Mouse (Mus musculus): ENCODE results near the gene Calr4. TPM values are rescaled to one million over a fixed set of nuclear protein-coding genes. Genes with fewer than 3 reads are reported as not detected.

Calr4 gene
- polyA plus RNA-seq, 1 experiment from 2014 or later, result 0.16 TPM

DNA sequence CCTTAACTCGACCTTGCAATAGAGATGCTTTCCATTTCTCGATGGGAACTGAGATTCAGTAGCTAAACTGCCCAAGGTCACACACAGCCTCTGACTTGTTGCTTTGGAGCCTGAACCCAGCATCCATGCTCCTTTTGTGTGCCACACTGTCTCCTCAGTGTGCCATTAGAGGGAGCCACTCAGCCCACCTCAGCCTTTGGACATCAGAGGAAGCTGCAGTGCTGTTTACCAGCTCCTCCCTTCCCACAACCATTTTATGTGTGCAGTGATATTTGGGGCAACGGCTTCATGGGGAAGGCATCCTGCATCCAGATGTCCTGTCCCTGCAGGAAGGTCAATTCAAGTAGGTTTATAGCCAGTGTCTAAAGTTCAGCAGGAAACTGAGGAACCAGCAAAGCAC is 17.3 kb downstream of the Calr4 start:
- ATAC-seq, result no peak
- Histone ChIP-seq H3K9me3 (ENCODE audit: control insufficient read depth, low read length) (no peaks in the 10 kb centered on the region), H3K36me3 (ENCODE audit: control insufficient read depth, insufficient read depth, low read length) (no peaks in the 10 kb centered on the region), H3K27ac (ENCODE audit: low read length) (no peak overlapping the region), H3K27me3 (replicated peaks; ENCODE audit: control insufficient read depth, insufficient read depth, low read length) (no peaks in the 10 kb centered on the region), H3K4me3 (ENCODE audit: low read length) (no peak overlapping the region), H3K9ac (ENCODE audit: low read depth, low read length) (no peak overlapping the region), H3K4me2 (ENCODE audit: low read depth, low read length) (no peak overlapping the region), H3K4me1 (ENCODE audit: control insufficient read depth, insufficient read depth, low read length) (no peaks in the 10 kb centered on the region)
- WGBS, result 44% methylated on average over 3 of the region's 3 CpGs

DNA sequence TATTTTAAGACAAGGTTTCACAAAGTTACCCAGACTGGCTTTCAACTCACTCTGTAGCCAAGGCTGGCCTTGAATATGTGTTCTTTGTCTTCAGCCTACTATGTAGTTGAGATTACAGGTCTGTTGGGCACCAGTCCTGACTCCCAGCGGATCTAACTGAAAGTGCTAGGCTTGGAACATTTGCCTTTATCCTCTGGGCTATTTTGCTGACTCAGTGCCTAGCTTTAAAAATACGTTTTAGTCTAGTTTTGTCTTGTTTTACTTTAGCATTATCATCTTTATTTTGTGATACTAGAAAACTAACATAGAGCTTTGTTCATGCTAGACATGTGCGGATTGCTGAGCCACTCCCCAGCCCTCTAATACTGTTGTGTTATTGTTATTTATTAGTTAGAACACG is 17.9 kb downstream of the Calr4 start:
- Histone ChIP-seq H3K4me1 (ENCODE audit: control insufficient read depth, insufficient read depth, low read length) (no peaks in the 10 kb centered on the region), H3K27me3 (replicated peaks; ENCODE audit: control insufficient read depth, insufficient read depth, low read length) (no peaks in the 10 kb centered on the region), H3K4me2 (ENCODE audit: low read depth, low read length) (no peak overlapping the region), H3K9ac (ENCODE audit: low read depth, low read length) (no peak overlapping the region), H3K9me3 (ENCODE audit: control insufficient read depth, low read length) (no peaks in the 10 kb centered on the region), H3K36me3 (ENCODE audit: control insufficient read depth, insufficient read depth, low read length) (no peaks in the 10 kb centered on the region), H3K27ac (ENCODE audit: low read length) (no peak overlapping the region), H3K4me3 (ENCODE audit: low read length) (no peak overlapping the region)
- no peak for ATAC-seq
- 79% methylated on average over 4 of the region's 4 CpGs for WGBS

DNA sequence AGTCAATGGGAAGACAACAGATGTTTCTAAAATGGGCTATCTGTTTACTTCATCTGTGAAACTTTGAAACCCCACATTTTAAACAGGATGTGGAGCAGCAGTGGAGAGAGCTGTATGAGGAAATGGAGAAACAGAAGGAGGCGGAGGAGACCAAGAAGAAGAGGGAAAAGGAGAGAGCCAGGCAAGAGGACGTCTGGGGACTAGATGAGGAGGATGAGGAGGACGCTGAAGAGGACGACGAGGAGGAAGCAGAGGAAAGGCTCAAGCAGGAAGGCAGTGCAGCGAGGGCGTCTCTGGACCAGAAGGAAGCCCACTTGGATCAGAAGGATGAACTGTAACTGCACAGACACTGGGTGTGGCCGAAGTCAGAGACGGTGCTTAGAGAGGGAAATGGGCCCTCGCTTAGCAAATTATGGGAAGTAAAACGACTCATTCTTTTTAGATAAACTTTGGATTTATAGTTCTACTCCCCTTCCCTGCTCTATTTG is 19.4 kb downstream of the Calr4 start:
- no peaks in the 10 kb centered on the region for H3K27me3 ChIP-seq (replicated peaks; ENCODE audit: control insufficient read depth, insufficient read depth, low read length)
- no peaks in the 10 kb centered on the region for H3K9me3 ChIP-seq (ENCODE audit: control insufficient read depth, low read length)
- H3K36me3 ChIP-seq (ENCODE audit: control insufficient read depth, insufficient read depth, low read length), result no peaks in the 10 kb centered on the region
- peak overlapping the region; percentile 46 for H3K27ac ChIP-seq (ENCODE audit: low read length)
- ATAC-seq, result peak; percentile 55; the same call in 1 of the 2 replicates
- H3K4me3 ChIP-seq (ENCODE audit: low read length), result no peak overlapping the region
- H3K4me2 ChIP-seq (ENCODE audit: low read depth, low read length), result no peak overlapping the region
- WGBS, result 40% methylated on average over 11 of the region's 11 CpGs
- H3K4me1 ChIP-seq (ENCODE audit: control insufficient read depth, insufficient read depth, low read length), result no peaks in the 10 kb centered on the region
- H3K9ac ChIP-seq (ENCODE audit: low read depth, low read length), result no peak overlapping the region

DNA sequence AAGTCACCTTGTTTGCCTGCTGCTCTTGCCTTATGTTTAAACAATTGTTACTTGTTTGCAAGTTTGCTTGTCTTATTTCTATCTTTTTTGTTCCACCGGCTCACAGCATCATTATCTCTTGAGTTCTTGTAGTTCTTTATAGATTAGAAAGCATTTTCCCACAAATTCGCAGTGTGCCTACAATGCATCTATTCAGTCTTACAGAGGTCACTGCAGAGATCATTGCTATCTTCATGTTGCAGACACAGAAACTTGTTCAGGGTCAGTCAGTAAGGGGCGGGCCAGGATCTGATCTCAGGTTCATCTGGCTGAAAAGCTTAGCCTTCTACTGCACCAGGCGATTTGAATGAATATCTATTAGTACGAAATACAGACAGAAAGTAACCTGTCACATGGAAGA is 20.2 kb downstream of the Calr4 start:
- H3K4me3 ChIP-seq (ENCODE audit: low read length), result no peak overlapping the region
- ATAC-seq, result no peak
- no peaks in the 10 kb centered on the region for H3K4me1 ChIP-seq (ENCODE audit: control insufficient read depth, insufficient read depth, low read length)
- H3K36me3 ChIP-seq (ENCODE audit: control insufficient read depth, insufficient read depth, low read length), result no peaks in the 10 kb centered on the region
- H3K27me3 ChIP-seq (replicated peaks; ENCODE audit: control insufficient read depth, insufficient read depth, low read length), result no peaks in the 10 kb centered on the region
- WGBS, result 77% methylated on average over 5 of the region's 5 CpGs
- no peak overlapping the region for H3K4me2 ChIP-seq (ENCODE audit: low read depth, low read length)
- no peaks in the 10 kb centered on the region for H3K9me3 ChIP-seq (ENCODE audit: control insufficient read depth, low read length)
- no peak overlapping the region for H3K27ac ChIP-seq (ENCODE audit: low read length)
- H3K9ac ChIP-seq (ENCODE audit: low read depth, low read length), result no peak overlapping the region

DNA sequence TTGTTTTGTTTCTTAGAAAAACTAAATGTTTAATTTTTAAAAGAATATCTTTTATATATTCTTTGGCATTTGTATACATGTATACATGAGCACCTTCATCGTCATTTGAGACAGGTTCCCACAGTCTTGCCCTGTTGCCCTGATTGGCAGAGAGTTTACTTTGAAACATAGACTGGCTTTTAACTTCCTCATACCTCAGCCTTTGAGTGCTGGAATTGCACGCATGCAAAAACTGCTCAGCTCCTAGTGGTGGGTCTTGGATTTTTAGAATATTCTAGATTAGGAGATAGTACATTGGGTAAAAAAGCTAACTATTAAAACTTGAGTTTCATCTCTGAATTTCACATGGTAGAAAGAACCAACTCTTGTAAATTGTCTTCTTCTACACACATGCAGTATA is 21.0 kb downstream of the Calr4 start:
- 58% methylated on average over 2 of the region's 2 CpGs for WGBS
- H3K4me3 ChIP-seq (ENCODE audit: low read length), result no peak overlapping the region
- no peak overlapping the region for H3K27ac ChIP-seq (ENCODE audit: low read length)
- H3K9ac ChIP-seq (ENCODE audit: low read depth, low read length), result no peak overlapping the region
- no peaks in the 10 kb centered on the region for H3K27me3 ChIP-seq (replicated peaks; ENCODE audit: control insufficient read depth, insufficient read depth, low read length)
- H3K36me3 ChIP-seq (ENCODE audit: control insufficient read depth, insufficient read depth, low read length), result no peaks in the 10 kb centered on the region
- H3K4me2 ChIP-seq (ENCODE audit: low read depth, low read length), result no peak overlapping the region
- no peaks in the 10 kb centered on the region for H3K4me1 ChIP-seq (ENCODE audit: control insufficient read depth, insufficient read depth, low read length)
- ATAC-seq, result no peak
- no peaks in the 10 kb centered on the region for H3K9me3 ChIP-seq (ENCODE audit: control insufficient read depth, low read length)

DNA sequence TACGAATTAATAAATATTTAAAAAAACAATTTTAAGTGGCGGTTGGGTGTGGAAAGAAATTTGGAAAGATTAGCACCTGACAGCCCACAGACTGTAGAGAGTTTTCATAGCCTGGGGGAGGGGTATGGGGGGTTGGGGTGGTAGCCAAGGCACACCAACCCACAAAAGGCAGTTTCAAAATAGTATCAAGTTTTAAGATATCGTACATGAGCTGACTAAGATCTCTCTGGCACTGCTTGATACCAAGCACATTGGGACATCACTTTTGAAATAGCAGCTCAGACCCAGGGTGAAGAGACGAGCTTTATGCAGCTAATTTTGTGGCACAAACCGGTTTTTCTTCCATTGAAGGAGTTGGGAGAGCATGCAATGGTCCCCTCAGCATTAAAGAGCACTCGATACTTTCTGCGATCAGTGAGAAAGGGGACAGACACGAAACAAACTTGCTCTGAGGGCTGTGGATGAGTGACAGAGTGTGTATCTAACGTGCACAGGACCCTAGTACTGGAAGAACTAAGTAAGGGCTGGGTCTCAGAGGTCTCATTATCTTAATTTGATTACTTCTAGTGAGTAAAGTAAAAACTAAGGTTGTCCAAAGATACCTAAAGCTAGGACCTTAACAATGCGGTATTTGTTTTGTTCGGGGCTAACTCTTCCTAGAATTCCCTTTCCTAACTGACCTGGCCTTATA is 21.6 kb downstream of the Calr4 start:
- H3K27me3 ChIP-seq (replicated peaks; ENCODE audit: control insufficient read depth, insufficient read depth, low read length), result no peaks in the 10 kb centered on the region
- H3K4me2 ChIP-seq (ENCODE audit: low read depth, low read length), result no peak overlapping the region
- H3K4me1 ChIP-seq (ENCODE audit: control insufficient read depth, insufficient read depth, low read length), result no peaks in the 10 kb centered on the region
- H3K27ac ChIP-seq (ENCODE audit: low read length), result no peak overlapping the region
- WGBS, result 84% methylated on average over 11 of the region's 11 CpGs
- no peak overlapping the region for H3K4me3 ChIP-seq (ENCODE audit: low read length)
- no peak for ATAC-seq
- H3K36me3 ChIP-seq (ENCODE audit: control insufficient read depth, insufficient read depth, low read length), result no peaks in the 10 kb centered on the region
- no peak overlapping the region for H3K9ac ChIP-seq (ENCODE audit: low read depth, low read length)
- H3K9me3 ChIP-seq (ENCODE audit: control insufficient read depth, low read length), result no peaks in the 10 kb centered on the region

DNA sequence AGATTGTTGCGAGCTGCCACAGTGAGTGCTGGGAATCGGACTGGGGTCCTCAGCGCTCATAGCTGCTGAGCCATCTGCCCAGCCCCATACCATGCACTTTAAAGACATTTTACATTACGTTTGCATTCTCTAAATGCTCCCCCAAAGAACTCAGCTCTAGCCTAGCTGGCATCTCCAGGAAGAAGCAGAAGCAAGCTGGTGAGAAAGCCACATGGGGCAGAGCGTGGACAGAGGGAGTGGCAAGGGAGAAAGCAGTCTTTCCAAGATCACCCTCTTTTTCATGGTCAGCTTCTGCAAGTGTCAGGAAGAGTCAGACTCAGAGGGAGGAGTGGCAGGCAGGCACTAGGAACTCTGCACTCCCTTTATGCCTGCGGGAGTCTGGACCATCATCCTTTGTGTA is 22.5 kb downstream of the Calr4 start:
- Histone ChIP-seq H3K36me3 (ENCODE audit: control insufficient read depth, insufficient read depth, low read length) (no peaks in the 10 kb centered on the region), H3K4me3 (ENCODE audit: low read length) (no peak overlapping the region), H3K27me3 (replicated peaks; ENCODE audit: control insufficient read depth, insufficient read depth, low read length) (no peaks in the 10 kb centered on the region), H3K4me2 (ENCODE audit: low read depth, low read length) (no peak overlapping the region), H3K27ac (ENCODE audit: low read length) (no peak overlapping the region), H3K9me3 (ENCODE audit: control insufficient read depth, low read length) (no peaks in the 10 kb centered on the region), H3K4me1 (ENCODE audit: control insufficient read depth, insufficient read depth, low read length) (no peaks in the 10 kb centered on the region), H3K9ac (ENCODE audit: low read depth, low read length) (no peak overlapping the region)
- 83% methylated on average over 6 of the region's 6 CpGs for WGBS
- ATAC-seq, result peak; percentile 43; the same call in 1 of the 2 replicates

DNA sequence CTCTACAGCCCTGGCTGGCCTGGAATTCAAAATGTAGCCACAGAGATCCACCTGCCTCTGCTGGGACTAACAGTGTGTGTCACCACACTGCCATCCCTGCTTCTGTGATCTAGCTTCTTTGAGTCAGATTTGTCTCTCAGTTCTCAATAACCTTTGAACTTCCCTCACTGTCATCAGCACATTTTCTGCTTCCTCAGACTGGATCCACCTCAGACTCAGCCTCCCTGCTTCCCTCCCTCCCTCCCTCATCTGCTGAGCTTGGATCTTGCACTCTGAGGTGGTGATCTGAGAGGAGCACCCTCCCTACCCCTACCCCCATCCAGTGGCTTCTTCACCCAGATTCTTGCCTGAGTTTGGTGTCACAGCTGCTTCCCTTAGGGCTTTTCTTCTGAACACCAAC is 23.4 kb downstream of the Calr4 start:
- H3K4me2 ChIP-seq (ENCODE audit: low read depth, low read length), result no peak overlapping the region
- H3K9ac ChIP-seq (ENCODE audit: low read depth, low read length), result no peak overlapping the region
- H3K27ac ChIP-seq (ENCODE audit: low read length), result no peak overlapping the region
- H3K9me3 ChIP-seq (ENCODE audit: control insufficient read depth, low read length), result no peaks in the 10 kb centered on the region
- H3K4me1 ChIP-seq (ENCODE audit: control insufficient read depth, insufficient read depth, low read length), result no peaks in the 10 kb centered on the region
- H3K27me3 ChIP-seq (replicated peaks; ENCODE audit: control insufficient read depth, insufficient read depth, low read length), result no peaks in the 10 kb centered on the region
- ATAC-seq, result no peak
- H3K4me3 ChIP-seq (ENCODE audit: low read length), result no peak overlapping the region
- H3K36me3 ChIP-seq (ENCODE audit: control insufficient read depth, insufficient read depth, low read length), result no peaks in the 10 kb centered on the region

DNA sequence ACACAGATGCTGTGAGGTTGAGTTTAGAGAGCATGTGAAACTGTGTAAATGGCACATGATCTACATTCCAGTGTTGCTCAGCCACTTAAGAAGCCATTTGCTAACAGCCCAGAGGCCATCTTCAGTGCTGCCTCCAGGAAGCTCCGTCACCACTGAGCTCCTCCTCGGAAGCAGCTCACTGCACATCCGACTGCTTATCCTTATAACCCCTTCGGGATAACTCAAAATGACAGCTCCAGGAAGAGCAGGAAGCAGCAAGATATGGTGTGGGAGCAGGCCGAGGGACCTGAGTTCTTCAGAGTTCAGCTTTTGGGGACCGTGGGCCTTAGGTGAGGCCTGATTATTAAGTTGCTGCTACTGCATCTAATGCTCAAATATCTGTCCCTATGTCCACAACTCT is 27.8 kb downstream of the Calr4 start:
- WGBS, result 58% methylated on average over 6 of the region's 6 CpGs
- no peaks in the 10 kb centered on the region for H3K9me3 ChIP-seq (ENCODE audit: control insufficient read depth, low read length)

DNA sequence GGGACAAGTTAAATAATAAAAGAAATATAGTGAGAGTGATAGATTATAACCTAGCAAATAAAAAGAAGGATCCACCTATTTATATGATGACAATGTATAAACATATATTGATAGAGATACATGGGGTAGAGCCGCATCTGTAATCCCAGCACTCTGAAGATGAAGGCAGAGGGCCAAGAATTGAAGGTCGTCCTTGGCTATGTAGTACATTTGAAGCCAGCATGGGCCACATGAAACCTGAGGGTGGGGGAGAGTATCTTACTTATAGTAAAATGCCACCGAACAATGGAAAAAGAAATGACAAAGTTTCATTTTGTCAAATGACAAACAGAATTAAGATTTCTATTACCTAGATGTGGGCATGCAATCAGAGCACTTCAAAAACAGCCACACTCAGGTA is 31.8 kb downstream of the Calr4 start:
- no peak overlapping the region for H3K4me2 ChIP-seq (ENCODE audit: low read depth, low read length)
- 90% methylated on average over 3 of the region's 3 CpGs for WGBS
- ATAC-seq, result no peak

More for the DNA sequence above, 27.8 kb downstream of the Calr4 start:
- H3K4me3 ChIP-seq (ENCODE audit: low read length), result no peak overlapping the region
- H3K27me3 ChIP-seq (replicated peaks; ENCODE audit: control insufficient read depth, insufficient read depth, low read length), result no peaks in the 10 kb centered on the region
- no peaks in the 10 kb centered on the region for H3K4me1 ChIP-seq (ENCODE audit: control insufficient read depth, insufficient read depth, low read length)
- no peak overlapping the region for H3K9ac ChIP-seq (ENCODE audit: low read depth, low read length)
- no peak overlapping the region for H3K27ac ChIP-seq (ENCODE audit: low read length)
- H3K4me2 ChIP-seq (ENCODE audit: low read depth, low read length), result no peak overlapping the region
- no peaks in the 10 kb centered on the region for H3K36me3 ChIP-seq (ENCODE audit: control insufficient read depth, insufficient read depth, low read length)
- ATAC-seq, result no peak

More for the DNA sequence above, 31.8 kb downstream of the Calr4 start:
- no peak overlapping the region for H3K27ac ChIP-seq (ENCODE audit: low read length)
- no peaks in the 10 kb centered on the region for H3K9me3 ChIP-seq (ENCODE audit: control insufficient read depth, low read length)
- no peaks in the 10 kb centered on the region for H3K4me1 ChIP-seq (ENCODE audit: control insufficient read depth, insufficient read depth, low read length)
- H3K36me3 ChIP-seq (ENCODE audit: control insufficient read depth, insufficient read depth, low read length), result no peaks in the 10 kb centered on the region
- H3K9ac ChIP-seq (ENCODE audit: low read depth, low read length), result no peak overlapping the region
- no peak overlapping the region for H3K4me3 ChIP-seq (ENCODE audit: low read length)
- no peaks in the 10 kb centered on the region for H3K27me3 ChIP-seq (replicated peaks; ENCODE audit: control insufficient read depth, insufficient read depth, low read length)

Measured in intestine, embryonic 16.5 days (tissue).